Mouse (Mus musculus) erythroblast, embryonic 14.5 days (primary cell): ENCODE data around the gene Pdxdc1. TPM values are rescaled to one million over a fixed set of nuclear protein-coding genes. Genes with fewer than 3 reads are reported as not detected.
"Not testable (repeated sequence)": the region's sequence is repeated elsewhere in the genome, so short reads cannot be mapped to it uniquely, and the experiment has no call there.

ENCODE experiments used
- H3K27me3 ChIP-seq: 2 replicates; pipeline ENCODE4 v1.6.1; 2012; ENCODE audit warnings: inconsistent platforms; ENCODE audit not compliant: control insufficient read depth
- H3K36me3 ChIP-seq: 2 replicates; pipeline ENCODE4 v1.6.1; 2012; ENCODE audit warnings: mild to moderate bottlenecking, inconsistent platforms; ENCODE audit not compliant: control insufficient read depth
- H3K4me1 ChIP-seq: 2 replicates; pipeline ENCODE4 v1.6.1; 2012; ENCODE audit warnings: inconsistent platforms; ENCODE audit not compliant: control insufficient read depth
- H3K4me3 ChIP-seq: replicated peaks from 2 replicates; pipeline ENCODE3; 2012; ENCODE audit warnings: moderate library complexity, mild to moderate bottlenecking, inconsistent platforms
- H3K9me3 ChIP-seq: 2 replicates; pipeline ENCODE4 v1.6.1; 2012; ENCODE audit warnings: low read length, inconsistent platforms, mixed read lengths; ENCODE audit not compliant: control insufficient read depth
- GATA1 ChIP-seq: IDR thresholded peaks from 2 replicates; pipeline ENCODE4 v1.6.1; 2012; ENCODE audit warnings: low read length, inconsistent platforms, mixed read lengths
- TAL1 ChIP-seq: IDR thresholded peaks from 3 replicates; pipeline ENCODE4 v1.6.1; 2012; ENCODE audit warnings: low read length, inconsistent platforms, mixed read lengths
- polyA plus RNA-seq: library from polyadenylated mRNA; stranded (reverse); fragments of >175 nt; gene quantifications from 2 replicates; pipeline ENCODE4 v1.2.3, GENCODE M21; 2012

Pdxdc1 gene
- polyA plus RNA-seq, 1 experiment: 0.52 TPM

GRCm38 (mm10) chr16:13892850-13893249 lies 10.1 kb downstream of the Pdxdc1 start:
- no peaks in the 10 kb centered on the region for H3K27me3 ChIP-seq
- peaks cover 14% of the 10 kb centered on the region for H3K4me1 ChIP-seq
- H3K36me3 ChIP-seq: no peaks in the 10 kb centered on the region
- H3K9me3 ChIP-seq: no peaks in the 10 kb centered on the region
- H3K4me3 ChIP-seq: no peak overlapping the region
- no peak for TF ChIP-seq TAL1
- no peak for TF ChIP-seq GATA1

- TF ChIP-seq GATA1 (no peak), TAL1 (no peak)
- no peaks in the 10 kb centered on the region for H3K27me3 ChIP-seq
Observed at GRCm38 (mm10) chr16:13890449-13890848, 12.5 kb downstream of the Pdxdc1 start.

GRCm38 (mm10) chr16:13883094-13883774 lies 19.7 kb downstream of the Pdxdc1 start:
- no peak for TF ChIP-seq TAL1
- TF ChIP-seq GATA1: no peak
- H3K9me3 ChIP-seq: no peaks in the 10 kb centered on the region
- H3K27me3 ChIP-seq: no peaks in the 10 kb centered on the region
- no peak overlapping the region for H3K4me3 ChIP-seq
- no peaks in the 10 kb centered on the region for H3K4me1 ChIP-seq
- peaks cover 11% of the 10 kb centered on the region for H3K36me3 ChIP-seq

More at GRCm38 (mm10) chr16:13890449-13890848, 12.5 kb downstream of the Pdxdc1 start:
- Histone ChIP-seq H3K36me3 (no peaks in the 10 kb centered on the region), H3K4me1 (0 out of 2 replicates have a peak, but pooled peaks cover 2% of the 10 kb centered on the region), H3K9me3 (no peaks in the 10 kb centered on the region), H3K4me3 (no peak overlapping the region)

- H3K36me3 ChIP-seq: peaks cover 41% of the 10 kb centered on the region
- TF ChIP-seq TAL1 (no peak), GATA1 (no peak)
Observed at GRCm38 (mm10) chr16:13875483-13875882, 27.4 kb downstream of the Pdxdc1 start.

GRCm38 (mm10) chr16:13867910-13868514 lies 34.9 kb downstream of the Pdxdc1 start:
- Histone ChIP-seq H3K27me3 (no peaks in the 10 kb centered on the region), H3K36me3 (peaks cover 35% of the 10 kb centered on the region), H3K4me1 (peaks cover 8% of the 10 kb centered on the region), H3K4me3 (peak overlapping the region; percentile 55), H3K9me3 (no peaks in the 10 kb centered on the region)
- TF ChIP-seq GATA1: no peak

More at GRCm38 (mm10) chr16:13875483-13875882, 27.4 kb downstream of the Pdxdc1 start:
- no peak overlapping the region for H3K4me3 ChIP-seq
- no peaks in the 10 kb centered on the region for H3K9me3 ChIP-seq
- no peaks in the 10 kb centered on the region for H3K4me1 ChIP-seq
- H3K27me3 ChIP-seq: no peaks in the 10 kb centered on the region

GRCm38 (mm10) chr16:13867406-13867805 lies 35.5 kb downstream of the Pdxdc1 start:
- not testable (repeated sequence) for H3K4me1 ChIP-seq, H3K4me3 ChIP-seq, H3K9me3 ChIP-seq, H3K27me3 ChIP-seq
- peaks cover 34% of the 10 kb centered on the region for H3K36me3 ChIP-seq

- peaks cover 28% of the 10 kb centered on the region for H3K36me3 ChIP-seq
- H3K4me3 ChIP-seq: no peak overlapping the region
- H3K4me1 ChIP-seq: peaks cover 8% of the 10 kb centered on the region
- H3K9me3 ChIP-seq: no peaks in the 10 kb centered on the region
- no peak for TF ChIP-seq GATA1
- TF ChIP-seq TAL1: no peak
- no peaks in the 10 kb centered on the region for H3K27me3 ChIP-seq
Observed at GRCm38 (mm10) chr16:13866616-13867015, 36.3 kb downstream of the Pdxdc1 start.

- TF ChIP-seq GATA1 (no peak), TAL1 (no peak)
- H3K36me3 ChIP-seq: peaks cover 28% of the 10 kb centered on the region
- no peaks in the 10 kb centered on the region for H3K27me3 ChIP-seq
- no peak overlapping the region for H3K4me3 ChIP-seq
- peaks cover 8% of the 10 kb centered on the region for H3K4me1 ChIP-seq
- no peaks in the 10 kb centered on the region for H3K9me3 ChIP-seq
Observed at GRCm38 (mm10) chr16:13866076-13866475, 36.9 kb downstream of the Pdxdc1 start.

GRCm38 (mm10) chr16:13853886-13854285 lies 49.0 kb downstream of the Pdxdc1 start:
- Histone ChIP-seq H3K9me3 (no peaks in the 10 kb centered on the region), H3K4me3 (no peak overlapping the region), H3K27me3 (no peaks in the 10 kb centered on the region), H3K4me1 (no peaks in the 10 kb centered on the region), H3K36me3 (peaks cover 36% of the 10 kb centered on the region)
- TF ChIP-seq GATA1 (no peak), TAL1 (no peak)
